Mouse (Mus musculus) hindbrain, embryonic 16.5 days (tissue): Measurements from ENCODE around the gene Fras1. TPM values are rescaled to one million over a fixed set of nuclear protein-coding genes. Genes with fewer than 3 reads are reported as not detected.
A peak's percentile ranks its signal among the peaks of the same experiment; 100 is the strongest.

ENCODE experiments used
- ATAC-seq: fragments of 200-750 bp; cut with Nextera tagmentation; 2 replicates; pipeline ENCODE4 v1.8.0; 2017; ENCODE audit warnings: moderate TSS enrichment, moderate library complexity
- H3K27ac ChIP-seq: fragments of 300-500 bp; sonication (generic); 2 replicates; pipeline ENCODE4 v1.5.1; 2014; ENCODE audit warnings: low read depth, mild to moderate bottlenecking, control low read depth, low read length, moderate library complexity
- H3K27me3 ChIP-seq: fragments of 300-500 bp; sonication (generic); replicated peaks from 2 replicates; pipeline ENCODE4 v1.6.1; 2014; ENCODE audit warnings: low read length; ENCODE audit not compliant: control insufficient read depth, insufficient read depth
- H3K36me3 ChIP-seq: fragments of 300-500 bp; sonication (generic); 2 replicates; pipeline ENCODE4 v1.6.1; 2014; ENCODE audit warnings: mild to moderate bottlenecking, low read length, moderate library complexity, mixed read lengths; ENCODE audit not compliant: control insufficient read depth, insufficient read depth
- H3K4me1 ChIP-seq: fragments of 300-500 bp; sonication (generic); 2 replicates; pipeline ENCODE4 v1.6.1; 2014; ENCODE audit warnings: low read depth, low read length; ENCODE audit not compliant: control insufficient read depth, insufficient read depth
- H3K4me2 ChIP-seq: fragments of 300-500 bp; sonication (generic); 2 replicates; pipeline ENCODE4 v1.6.1; 2014; ENCODE audit warnings: mild to moderate bottlenecking, low read length, control low read depth, moderate library complexity
- H3K4me3 ChIP-seq: fragments of 300-500 bp; sonication (generic); 2 replicates; pipeline ENCODE4 v1.5.1; 2014; ENCODE audit warnings: mild to moderate bottlenecking, low read length, control low read depth, moderate library complexity
- H3K9ac ChIP-seq: fragments of 300-500 bp; sonication (generic); 2 replicates; pipeline ENCODE4 v1.6.1; 2014; ENCODE audit warnings: low read depth, mild to moderate bottlenecking, control low read depth, low read length, moderate library complexity
- H3K9me3 ChIP-seq: fragments of 300-500 bp; sonication (generic); 2 replicates; pipeline ENCODE4 v1.6.1; 2014; ENCODE audit warnings: mild to moderate bottlenecking, low read length, moderate library complexity; ENCODE audit not compliant: control insufficient read depth
- WGBS: fragments of 180-500 bp; shearing (Covaris S2); extraction: QIAGEN DNeasy Blood & Tissue Kit; methylation state at CpG from one replicate; pipeline ENCODE4 v1.1.7; 2014; 5-methylcytosine and 5-hydroxymethylcytosine counted together
- polyA plus RNA-seq: library from polyadenylated mRNA; unstranded; fragments of >200 nt; fragmentation: Nextera tagmentation; extraction: Ambion mirVana; gene quantifications from 2 replicates; pipeline ENCODE4 v1.2.1, GENCODE M21; 2015

Gene Fras1
- polyA plus RNA-seq, 1 experiment from 2014 or later: 6.4 TPM

DNA sequence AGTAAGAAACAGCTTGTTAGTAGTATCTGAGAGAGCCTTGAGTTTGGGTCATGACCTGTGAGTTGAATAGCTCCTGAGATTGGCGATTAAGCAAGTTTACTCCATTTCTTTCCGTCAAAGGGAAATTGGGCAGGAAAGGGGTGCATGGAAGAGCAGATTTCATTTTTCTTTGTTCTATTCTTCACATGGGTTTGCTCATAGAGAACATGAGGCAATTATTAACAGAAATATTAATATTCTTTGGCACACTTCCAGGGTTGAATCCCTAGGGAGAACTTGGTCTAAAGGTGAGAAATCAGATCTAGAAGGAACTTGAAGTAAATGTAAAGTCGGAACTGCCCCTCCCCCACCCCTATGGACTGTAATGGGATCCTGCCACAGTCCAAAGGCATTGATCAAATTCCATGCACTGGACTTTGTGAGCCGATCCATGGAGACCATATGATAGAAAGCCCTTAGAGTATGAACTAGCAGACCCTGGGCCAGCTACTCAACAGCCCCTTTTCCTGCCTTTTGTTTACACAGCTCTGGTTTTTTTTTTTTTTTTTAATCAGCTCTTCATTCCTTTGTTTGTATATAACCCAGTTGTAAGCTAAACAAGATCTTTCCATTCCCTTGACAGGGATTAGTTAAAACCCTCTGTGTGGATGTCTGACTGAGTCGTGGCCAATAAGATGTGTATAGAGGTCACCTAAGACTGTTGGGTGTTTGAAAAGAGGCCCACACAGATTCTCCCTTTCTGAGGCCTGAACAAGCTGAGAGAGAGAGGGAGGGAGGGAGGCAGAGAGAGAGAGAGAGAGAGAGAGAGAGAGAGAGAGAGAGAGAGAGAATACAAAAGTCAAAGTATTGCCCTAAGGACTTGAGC, 22.3 kb downstream of the Fras1 start:
- no peaks in the 10 kb centered on the region for H3K9me3 ChIP-seq
- WGBS: 65% methylated on average over 5 of the region's 5 CpGs
- no peak overlapping the region for H3K4me3 ChIP-seq
- H3K4me1 ChIP-seq: no peaks in the 10 kb centered on the region
- no peak overlapping the region for H3K4me2 ChIP-seq
- no peak for ATAC-seq
- H3K27ac ChIP-seq: no peak overlapping the region
- H3K9ac ChIP-seq: no peak overlapping the region
- H3K36me3 ChIP-seq: no peaks in the 10 kb centered on the region
- H3K27me3 ChIP-seq: no peaks in the 10 kb centered on the region

DNA sequence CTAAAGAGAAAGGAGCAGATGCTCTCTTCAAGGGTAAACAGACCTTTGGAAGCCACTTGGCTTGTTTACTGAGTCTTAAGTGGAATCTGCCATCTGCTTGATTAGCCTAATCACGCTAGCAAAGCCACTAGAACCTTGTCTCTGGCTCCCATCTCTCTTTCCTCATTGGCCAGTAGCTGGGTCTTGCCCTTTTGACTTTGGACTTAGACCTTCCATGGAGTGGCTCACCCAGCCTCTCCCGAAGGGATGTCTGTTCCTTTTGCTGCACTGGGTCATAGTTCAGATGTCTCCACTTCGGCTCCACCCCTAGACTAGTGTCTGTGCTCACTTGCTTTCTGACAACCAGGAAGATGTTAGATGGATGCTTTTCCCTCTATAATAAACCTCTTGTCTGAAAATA, 28.8 kb downstream of the Fras1 start:
- no peak overlapping the region for H3K27ac ChIP-seq
- no peak overlapping the region for H3K4me2 ChIP-seq
- H3K4me3 ChIP-seq: no peak overlapping the region
- H3K27me3 ChIP-seq: no peaks in the 10 kb centered on the region
- H3K36me3 ChIP-seq: no peaks in the 10 kb centered on the region
- H3K9ac ChIP-seq: no peak overlapping the region
- no peaks in the 10 kb centered on the region for H3K9me3 ChIP-seq
- no peaks in the 10 kb centered on the region; the same call in 1 of the 2 replicates for H3K4me1 ChIP-seq
- no peak for ATAC-seq
- WGBS: 76% methylated on average over 3 of the region's 3 CpGs

DNA sequence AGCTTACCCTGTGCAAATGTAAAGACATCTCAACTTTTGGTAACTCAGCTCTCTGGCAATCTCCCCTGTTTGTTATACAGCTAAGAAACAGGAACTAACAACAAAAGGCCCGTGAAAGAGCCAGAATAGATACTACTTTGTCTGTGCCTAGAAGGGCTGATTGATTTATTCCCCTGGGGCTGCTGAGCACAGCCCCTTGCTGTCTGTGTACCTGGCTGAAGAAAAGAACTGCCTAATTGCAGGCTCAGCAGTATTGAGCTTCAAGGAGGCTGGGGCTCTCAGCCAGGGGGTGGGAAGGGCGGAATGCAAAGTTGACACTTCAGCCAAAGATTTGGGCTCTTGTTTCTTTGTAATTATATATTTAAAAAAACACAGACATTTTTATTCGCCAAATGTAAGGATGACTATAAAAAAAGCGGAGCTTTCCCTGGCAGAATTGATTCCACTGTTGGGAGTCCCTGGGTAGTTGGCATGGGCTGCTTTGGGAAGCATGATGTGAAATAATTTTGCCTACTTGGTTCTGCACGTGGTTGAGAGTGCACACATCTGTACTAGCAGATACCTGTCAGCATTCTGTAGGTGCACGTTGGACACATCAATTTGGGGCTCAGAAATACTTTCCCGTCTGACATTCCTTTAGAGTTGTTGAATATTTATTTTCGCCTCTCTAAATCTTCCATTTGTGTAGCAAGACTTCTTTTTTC, 31.5 kb downstream of the Fras1 start:
- Histone ChIP-seq H3K4me3 (no peak overlapping the region), H3K27ac (no peak overlapping the region), H3K9ac (no peak overlapping the region), H3K36me3 (no peaks in the 10 kb centered on the region), H3K27me3 (no peaks in the 10 kb centered on the region), H3K4me1 (no peaks in the 10 kb centered on the region; the same call in 1 of the 2 replicates), H3K4me2 (no peak overlapping the region), H3K9me3 (no peaks in the 10 kb centered on the region)
- WGBS: 65% methylated on average over 8 of the region's 8 CpGs
- no peak for ATAC-seq

DNA sequence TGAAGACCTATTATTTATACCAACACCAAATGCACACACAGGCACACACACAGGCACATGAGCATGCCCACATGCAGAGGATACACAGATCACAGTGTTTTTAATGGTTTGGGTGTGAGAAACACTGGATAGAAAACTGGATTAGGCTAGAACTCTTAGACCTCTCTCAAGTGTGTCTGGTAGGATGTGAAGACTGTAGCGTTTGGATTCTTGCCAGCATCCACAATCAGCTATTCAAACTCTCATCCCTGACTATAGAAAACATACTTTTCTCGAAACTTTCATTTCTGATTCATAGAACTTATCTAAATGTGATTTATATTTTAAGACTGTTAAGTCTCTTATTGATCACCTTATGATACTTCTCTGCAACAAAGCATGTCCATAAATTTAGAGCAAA, 34.5 kb downstream of the Fras1 start:
- no peak overlapping the region for H3K4me2 ChIP-seq
- H3K36me3 ChIP-seq: no peaks in the 10 kb centered on the region
- H3K4me3 ChIP-seq: no peak overlapping the region
- H3K9ac ChIP-seq: no peak overlapping the region
- H3K27me3 ChIP-seq: no peaks in the 10 kb centered on the region
- H3K4me1 ChIP-seq: no peaks in the 10 kb centered on the region; the same call in 1 of the 2 replicates
- no peak overlapping the region for H3K27ac ChIP-seq
- 85% methylated on average over 2 of the region's 2 CpGs for WGBS
- no peaks in the 10 kb centered on the region for H3K9me3 ChIP-seq
- ATAC-seq: no peak

DNA sequence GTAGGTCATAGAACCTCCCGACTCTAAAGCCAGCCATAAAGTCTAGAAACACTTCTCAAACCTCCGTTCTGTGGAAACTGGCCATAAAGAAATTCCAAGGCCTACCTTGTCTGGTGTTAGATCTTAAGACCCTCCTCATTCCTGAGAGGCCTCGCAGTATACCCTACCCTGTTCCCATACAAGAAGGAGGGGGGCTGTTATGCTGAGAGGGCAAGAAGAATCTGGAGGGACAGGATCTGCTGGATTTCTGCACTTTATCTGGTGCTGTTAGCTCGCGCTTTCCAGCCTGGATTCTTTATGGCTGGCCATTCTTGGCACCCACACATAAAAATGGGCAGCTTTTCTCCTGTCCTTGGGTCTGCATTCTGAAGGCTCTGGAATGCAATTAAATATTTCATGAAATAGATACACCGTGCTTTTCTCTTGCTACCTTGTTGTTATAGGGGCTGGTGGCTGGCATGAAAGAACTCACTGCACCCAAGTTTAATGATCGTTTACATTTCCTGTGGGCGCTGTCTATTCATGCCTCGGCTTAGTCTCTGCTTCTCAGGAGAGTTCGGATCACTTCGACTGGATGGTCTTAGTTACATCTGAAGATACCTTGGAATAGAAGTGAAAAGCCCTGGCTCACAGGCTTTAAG, 39.1 kb downstream of the Fras1 start:
- no peak overlapping the region for H3K4me3 ChIP-seq
- 86% methylated on average over 11 of the region's 11 CpGs for WGBS

DNA sequence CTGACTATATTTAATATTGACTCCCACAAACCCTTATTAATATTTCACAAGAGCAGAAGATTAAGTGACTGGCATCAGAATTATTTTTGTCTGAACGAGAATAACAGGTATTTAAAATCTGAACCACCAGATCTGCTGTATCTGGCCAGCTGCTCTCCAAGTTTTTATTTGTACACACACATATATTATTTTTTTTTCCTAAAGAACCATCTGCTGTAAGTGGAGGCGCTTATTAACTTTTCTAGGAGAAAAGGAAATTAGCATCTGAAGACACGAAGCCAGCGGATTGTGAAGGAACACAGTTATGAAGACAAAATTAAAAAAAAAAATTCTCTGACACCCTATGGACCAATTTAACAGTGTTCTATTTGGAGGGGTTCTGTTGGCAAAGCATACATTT, 43.4 kb downstream of the Fras1 start:
- Histone ChIP-seq H3K4me2 (no peak overlapping the region), H3K4me3 (no peak overlapping the region), H3K27ac (no peak overlapping the region), H3K9me3 (no peaks in the 10 kb centered on the region), H3K27me3 (no peaks in the 10 kb centered on the region), H3K36me3 (no peaks in the 10 kb centered on the region), H3K9ac (no peak overlapping the region), H3K4me1 (no peaks in the 10 kb centered on the region)
- 78% methylated on average over 4 of the region's 4 CpGs for WGBS
- no peak for ATAC-seq

More for the DNA sequence above, 39.1 kb downstream of the Fras1 start:
- Histone ChIP-seq H3K27me3 (no peaks in the 10 kb centered on the region), H3K4me2 (no peak overlapping the region), H3K27ac (no peak overlapping the region), H3K9ac (no peak overlapping the region), H3K9me3 (no peaks in the 10 kb centered on the region), H3K4me1 (no peaks in the 10 kb centered on the region), H3K36me3 (no peaks in the 10 kb centered on the region)
- no peak for ATAC-seq

DNA sequence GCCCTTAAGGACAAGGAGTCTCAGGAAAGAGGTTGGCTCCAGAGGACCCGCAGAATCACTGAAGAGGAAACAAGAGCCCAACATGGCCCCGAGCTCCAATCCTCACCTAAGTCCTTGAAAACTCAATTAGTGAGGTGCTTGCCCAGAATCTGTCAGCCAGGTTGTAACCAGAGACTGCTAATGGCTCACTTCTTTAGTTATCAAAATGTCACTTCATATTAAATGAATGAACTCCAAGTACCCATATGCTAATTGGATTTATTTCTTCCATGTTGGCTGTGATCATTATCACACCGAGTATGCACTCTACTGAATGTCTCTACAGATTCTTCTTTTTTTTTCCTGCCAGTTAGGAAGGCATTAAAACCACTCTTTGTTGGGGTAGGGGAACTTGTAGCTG, 47.8 kb downstream of the Fras1 start:
- 74% methylated on average over 3 of the region's 3 CpGs for WGBS
- Histone ChIP-seq H3K4me2 (no peak overlapping the region), H3K4me3 (no peak overlapping the region), H3K27me3 (no peaks in the 10 kb centered on the region), H3K4me1 (no peaks in the 10 kb centered on the region), H3K36me3 (no peaks in the 10 kb centered on the region), H3K9ac (no peak overlapping the region), H3K27ac (no peak overlapping the region), H3K9me3 (no peaks in the 10 kb centered on the region)
- ATAC-seq: peak; percentile 68; the same call in 1 of the 2 replicates

DNA sequence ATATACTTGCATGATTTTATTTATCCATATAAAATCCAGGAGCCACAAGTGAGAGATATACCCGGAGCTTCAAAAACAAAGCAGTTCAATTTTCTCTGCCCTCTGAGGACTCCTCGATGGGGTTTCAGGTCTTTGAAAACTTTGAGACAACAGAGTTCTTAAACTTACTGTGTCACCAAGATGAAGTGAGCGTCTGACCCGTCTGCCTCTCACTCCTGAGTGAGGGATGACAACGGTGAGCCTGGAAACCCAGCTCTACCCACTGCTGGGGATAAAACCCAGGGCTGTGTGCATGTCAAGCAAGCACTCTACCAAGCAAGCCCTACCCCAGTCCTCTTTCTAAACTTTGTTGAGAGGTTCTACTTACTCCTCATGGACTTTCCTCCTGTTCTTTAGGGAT, 49.0 kb downstream of the Fras1 start:
- H3K4me1 ChIP-seq: no peaks in the 10 kb centered on the region
- H3K27ac ChIP-seq: no peak overlapping the region
- no peaks in the 10 kb centered on the region for H3K36me3 ChIP-seq
- H3K4me3 ChIP-seq: no peak overlapping the region
- no peak for ATAC-seq
- H3K9me3 ChIP-seq: no peaks in the 10 kb centered on the region
- H3K4me2 ChIP-seq: no peak overlapping the region
- 92% methylated on average over 5 of the region's 5 CpGs for WGBS
- H3K9ac ChIP-seq: no peak overlapping the region
- no peaks in the 10 kb centered on the region for H3K27me3 ChIP-seq

DNA sequence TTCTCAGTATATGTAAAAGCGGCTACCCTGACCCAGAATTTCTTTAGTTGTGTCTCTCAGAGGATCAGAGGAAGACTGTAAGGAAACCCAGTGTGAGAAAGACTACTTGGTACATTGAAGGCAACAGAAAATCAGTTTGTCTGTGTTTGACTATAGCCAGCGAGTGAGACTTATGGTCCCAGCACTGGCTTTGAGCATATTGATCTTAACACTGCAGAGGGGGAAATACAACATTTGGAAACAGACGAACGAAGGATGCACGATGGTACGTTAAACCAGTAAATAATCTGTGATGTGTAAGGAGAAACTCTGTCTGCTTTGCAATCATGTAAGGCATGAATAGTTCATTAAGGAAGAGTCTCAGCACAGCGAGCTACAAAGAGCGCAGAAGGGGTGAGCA, 51.6 kb downstream of the Fras1 start:
- H3K9me3 ChIP-seq: no peaks in the 10 kb centered on the region
- WGBS: 93% methylated on average over 8 of the region's 8 CpGs
- no peaks in the 10 kb centered on the region for H3K27me3 ChIP-seq
- no peak overlapping the region for H3K4me3 ChIP-seq
- no peak overlapping the region for H3K4me2 ChIP-seq
- H3K27ac ChIP-seq: no peak overlapping the region
- H3K4me1 ChIP-seq: no peaks in the 10 kb centered on the region
- H3K36me3 ChIP-seq: no peaks in the 10 kb centered on the region
- no peak overlapping the region for H3K9ac ChIP-seq
- no peak for ATAC-seq
